Mouse (Mus musculus) olfactory bulb, adult 2 months (tissue): ENCODE data around the gene Cabin1. TPM values are rescaled to one million over a fixed set of nuclear protein-coding genes. Genes with fewer than 3 reads are reported as not detected.

ENCODE experiments used
- H3K27ac ChIP-seq: fragments of 200-500 bp; 2 replicates; pipeline ENCODE4 v1.5.1; 2012; ENCODE audit warnings: low read depth, low read length; ENCODE audit not compliant: insufficient read depth
- H3K4me1 ChIP-seq: fragments of 200-500 bp; 2 replicates; pipeline ENCODE4 v1.6.1; 2012; ENCODE audit warnings: low read length; ENCODE audit not compliant: control insufficient read depth, insufficient read depth
- H3K4me3 ChIP-seq: fragments of 200-500 bp; 2 replicates; pipeline ENCODE4 v1.5.1; 2012; ENCODE audit warnings: mild to moderate bottlenecking, low read depth, low read length, moderate library complexity; ENCODE audit not compliant: insufficient read depth
- CTCF ChIP-seq: fragments of 200-500 bp; IDR thresholded peaks from 2 replicates; pipeline ENCODE4 v1.5.1; 2012; ENCODE audit warnings: low read depth, mild to moderate bottlenecking, low read length, moderate library complexity; ENCODE audit not compliant: insufficient read depth
- POLR2A ChIP-seq: fragments of 200-500 bp; IDR thresholded peaks from 2 replicates; pipeline ENCODE4 v1.6.1; 2012; ENCODE audit warnings: mild to moderate bottlenecking, low read depth, low read length, moderate library complexity; ENCODE audit not compliant: insufficient read depth
- WGBS: fragments of 180-500 bp; shearing (Covaris S2); methylation state at CpG from one replicate; pipeline ENCODE4 v1.1.7; 2018; 5-methylcytosine and 5-hydroxymethylcytosine counted together
- polyA plus RNA-seq: library from polyadenylated mRNA; stranded (reverse); fragments of >200 nt; gene quantifications from 2 replicates; pipeline ENCODE4 v1.2.4, GENCODE M21; 2012; ENCODE audit warnings: low replicate concordance; ENCODE audit not compliant: missing spikeins, insufficient read depth, insufficient read length

Cabin1 gene
- polyA plus RNA-seq, 1 experiment: not detected

- peaks cover 10% of the 10 kb centered on the region for H3K4me1 ChIP-seq
- TF ChIP-seq CTCF (no peak), POLR2A (no peak)
- peak overlapping the region; percentile 23; the same call in 1 of the 2 replicates for H3K27ac ChIP-seq
- WGBS: 48% methylated on average over 5 of the region's 5 CpGs
- no peak overlapping the region for H3K4me3 ChIP-seq
Measured at GRCm38 (mm10) chr10:75633048-75633447, 131.1 kb downstream of the Cabin1 start.

- Histone ChIP-seq H3K4me3 (no peak overlapping the region), H3K27ac (peak overlapping the region; percentile 23; the same call in 1 of the 2 replicates), H3K4me1 (peaks cover 10% of the 10 kb centered on the region)
- TF ChIP-seq POLR2A (no peak), CTCF (no peak)
- WGBS: 14% methylated on average over 5 of the region's 5 CpGs
Measured at GRCm38 (mm10) chr10:75632633-75633032, 131.5 kb downstream of the Cabin1 start.

GRCm38 (mm10) chr10:75627490-75627889 is 136.7 kb downstream of the Cabin1 start:
- no peak overlapping the region for H3K27ac ChIP-seq
- H3K4me1 ChIP-seq: peaks cover under 1% of the 10 kb centered on the region; the same call in 1 of the 2 replicates
- no peak overlapping the region for H3K4me3 ChIP-seq
- 49% methylated on average over 3 of the region's 3 CpGs for WGBS
- TF ChIP-seq POLR2A: no peak
- no peak for TF ChIP-seq CTCF

- 60% methylated on average over 3 of the region's 3 CpGs for WGBS
- Histone ChIP-seq H3K4me3 (no peak overlapping the region), H3K4me1 (no peaks in the 10 kb centered on the region), H3K27ac (no peak overlapping the region)
- no peak for TF ChIP-seq POLR2A
- TF ChIP-seq CTCF: no peak
Measured at GRCm38 (mm10) chr10:75626991-75627390, 137.2 kb downstream of the Cabin1 start.

DNA sequence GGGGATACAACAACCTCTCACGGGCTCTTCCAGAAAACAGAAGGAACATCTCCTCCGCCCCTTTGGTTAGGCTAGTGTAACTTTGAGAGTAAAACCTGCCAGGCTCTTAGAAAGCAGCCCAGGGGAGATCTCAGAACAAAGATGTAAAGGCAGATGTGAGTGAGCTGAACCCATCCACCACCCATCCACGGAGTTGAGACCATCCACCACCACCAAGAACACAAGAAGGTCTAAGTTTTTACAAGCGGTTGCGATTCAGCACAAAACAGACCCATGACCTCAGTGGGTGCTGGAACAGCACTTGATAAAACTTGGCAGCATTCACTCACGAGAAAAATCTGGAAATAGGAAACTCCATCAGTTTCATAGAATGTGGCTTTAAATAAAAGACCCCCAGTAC is 138.2 kb downstream of the Cabin1 start:
- TF ChIP-seq CTCF (no peak), POLR2A (no peak)
- Histone ChIP-seq H3K27ac (no peak overlapping the region), H3K4me3 (no peak overlapping the region), H3K4me1 (no peaks in the 10 kb centered on the region)
- 51% methylated on average over 6 of the region's 6 CpGs for WGBS

DNA sequence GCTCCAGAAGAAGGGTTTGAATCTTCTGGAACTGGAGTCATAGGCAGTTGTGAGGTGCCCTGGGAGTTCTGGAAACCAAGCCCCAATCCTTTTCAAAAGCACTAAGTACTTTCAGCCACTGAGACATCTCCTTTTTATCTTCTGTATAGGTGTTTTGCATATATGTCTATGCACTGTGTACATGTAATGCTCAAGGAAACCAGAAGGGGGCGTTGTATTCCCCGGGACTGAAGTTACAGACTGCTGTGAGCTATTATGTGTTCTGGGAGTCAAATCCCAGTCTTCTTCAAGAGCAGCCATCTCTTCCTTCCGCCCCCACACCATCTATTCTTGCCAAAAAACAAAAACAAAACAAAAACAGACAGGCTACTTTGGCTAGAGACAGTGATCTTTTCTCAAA is 143.3 kb downstream of the Cabin1 start:
- Histone ChIP-seq H3K4me1 (no peaks in the 10 kb centered on the region), H3K4me3 (no peak overlapping the region), H3K27ac (no peak overlapping the region)
- WGBS: 35% methylated on average over 3 of the region's 3 CpGs
- TF ChIP-seq CTCF: no peak
- no peak for TF ChIP-seq POLR2A

DNA sequence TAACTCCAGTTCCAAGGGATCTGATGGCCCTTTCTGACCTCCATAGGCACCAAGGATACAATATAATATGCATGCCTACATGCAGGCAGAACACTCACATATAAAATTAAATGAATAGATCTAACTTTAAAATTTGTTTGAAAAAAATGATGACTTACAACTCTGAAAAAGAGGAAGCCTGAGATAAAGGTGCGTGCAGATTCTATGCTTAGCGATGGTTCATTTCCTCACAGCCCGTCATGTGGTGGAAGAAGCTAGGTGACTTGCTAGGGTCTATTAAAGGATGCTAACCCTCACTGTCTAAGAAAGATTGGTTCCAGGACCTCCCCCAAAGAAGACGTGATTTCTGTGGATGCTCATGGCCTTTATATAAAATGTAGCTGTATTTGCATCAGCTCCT is 148.1 kb downstream of the Cabin1 start:
- Histone ChIP-seq H3K4me1 (no peaks in the 10 kb centered on the region), H3K4me3 (no peak overlapping the region), H3K27ac (no peak overlapping the region)
- no peak for TF ChIP-seq CTCF
- no peak for TF ChIP-seq POLR2A
- WGBS: 93% methylated on average over 4 of the region's 4 CpGs

GRCm38 (mm10) chr10:75610486-75610885 is 153.7 kb downstream of the Cabin1 start:
- WGBS: 72% methylated on average over 7 of the region's 7 CpGs
- no peaks in the 10 kb centered on the region for H3K4me1 ChIP-seq
- TF ChIP-seq POLR2A (no peak), CTCF (no peak)
- no peak overlapping the region for H3K27ac ChIP-seq
- H3K4me3 ChIP-seq: no peak overlapping the region

GRCm38 (mm10) chr10:75608975-75609374 is 155.2 kb downstream of the Cabin1 start:
- TF ChIP-seq POLR2A: no peak
- no peak for TF ChIP-seq CTCF
- WGBS: 93% methylated on average over 11 of the region's 11 CpGs
- Histone ChIP-seq H3K4me1 (no peaks in the 10 kb centered on the region), H3K4me3 (no peak overlapping the region), H3K27ac (no peak overlapping the region)

GRCm38 (mm10) chr10:75607253-75607652 is 156.9 kb downstream of the Cabin1 start:
- no peaks in the 10 kb centered on the region for H3K4me1 ChIP-seq
- no peak overlapping the region for H3K27ac ChIP-seq
- no peak overlapping the region for H3K4me3 ChIP-seq
- WGBS: 94% methylated on average over 4 of the region's 4 CpGs
- TF ChIP-seq POLR2A (no peak), CTCF (no peak)
